Mouse (Mus musculus) heart, embryonic 14.5 days (tissue): ENCODE measurements at regions not wholly inside any gene's neighbourhood (a gene's known extent, or its start where the extent isn't known, plus 50 kb on each side); places are given as distances from the start of the nearest gene placed in this dataset.

Experiments used
- ATAC-seq: fragments of 200-750 bp; cut with Nextera tagmentation; 2 replicates; pipeline ENCODE4 v1.8.0; 2017; ENCODE audit warnings: low read depth, moderate TSS enrichment; ENCODE audit not compliant: insufficient number of reproducible peaks, insufficient read depth, low FRiP score
- H3K27ac ChIP-seq, 2 experiments: fragments of 200-500 bp in 1 of 2; fragments of 300-500 bp in 1 of 2; sonication (generic) in 1 of 2; replicated peaks in 1 of 2; 2 replicates each; pipeline ENCODE4 v1.5.1; 2012 to 2014; ENCODE audit warnings: low read depth in 2 of 2, low read length in 2 of 2, control low read depth in 1 of 2, mild to moderate bottlenecking in 1 of 2, mixed read lengths in 1 of 2; ENCODE audit not compliant: control insufficient read depth in 1 of 2, insufficient read depth in 1 of 2
- H3K27me3 ChIP-seq: fragments of 300-500 bp; sonication (generic); 2 replicates; pipeline ENCODE4 v1.6.1; 2014; ENCODE audit warnings: mild to moderate bottlenecking, low read length, control low read depth; ENCODE audit not compliant: control insufficient read depth, insufficient read depth
- H3K36me3 ChIP-seq: fragments of 300-500 bp; sonication (generic); 2 replicates; pipeline ENCODE4 v1.6.1; 2014; ENCODE audit warnings: mild to moderate bottlenecking, control low read depth, low read length, mixed read lengths; ENCODE audit not compliant: control insufficient read depth, insufficient read depth
- H3K4me1 ChIP-seq, 2 experiments: fragments of 200-500 bp in 1 of 2; fragments of 300-500 bp in 1 of 2; sonication (generic) in 1 of 2; 2 replicates each; pipeline ENCODE4 v1.6.1; 2012 to 2014; ENCODE audit warnings: low read length in 2 of 2, control low read depth in 1 of 2, mixed read lengths in 1 of 2; ENCODE audit not compliant: control insufficient read depth in 2 of 2, insufficient read depth in 2 of 2
- H3K4me2 ChIP-seq: fragments of 300-500 bp; sonication (generic); 2 replicates; pipeline ENCODE4 v1.6.1; 2014; ENCODE audit warnings: mild to moderate bottlenecking, low read length
- H3K4me3 ChIP-seq, 2 experiments: fragments of 200-500 bp in 1 of 2; fragments of 300-500 bp in 1 of 2; sonication (generic) in 1 of 2; 2 replicates each; pipeline ENCODE4 v1.5.1; 2012 to 2014; ENCODE audit warnings: low read length in 2 of 2, mild to moderate bottlenecking in 2 of 2, control low read depth in 1 of 2, low read depth in 1 of 2, moderate library complexity in 1 of 2; ENCODE audit not compliant: control insufficient read depth in 1 of 2, insufficient read depth in 1 of 2
- H3K9ac ChIP-seq: fragments of 300-500 bp; sonication (generic); 2 replicates; pipeline ENCODE4 v1.6.1; 2014; ENCODE audit warnings: mild to moderate bottlenecking, low read length
- H3K9me3 ChIP-seq: fragments of 300-500 bp; sonication (generic); 2 replicates; pipeline ENCODE4 v1.6.1; 2016; ENCODE audit warnings: low read length, control low read depth; ENCODE audit not compliant: control insufficient read depth
- WGBS: fragments of 180-500 bp; shearing (Covaris S2); extraction: QIAGEN DNeasy Blood & Tissue Kit; methylation state at CpG from one replicate; pipeline ENCODE4 v1.1.7; 2014; 5-methylcytosine and 5-hydroxymethylcytosine counted together

- Histone ChIP-seq H3K9ac (no peak overlapping the region), H3K4me1 (no peaks in the 10 kb centered on the region), H3K36me3 (no peaks in the 10 kb centered on the region), H3K27ac (no peak overlapping the region), H3K4me2 (no peak overlapping the region), H3K9me3 (no peaks in the 10 kb centered on the region), H3K27me3 (no peaks in the 10 kb centered on the region), H3K4me3 (no peak overlapping the region)
- no peak for ATAC-seq
- WGBS, result 84% methylated on average over 8 of the region's 8 CpGs
Observed at GRCm38 (mm10) chr16:30759503-30759902, 160.0 kb downstream of the Fam43a start.

GRCm38 (mm10) chr16:30761201-30761710, 161.7 kb downstream of the Fam43a start:
- 62% methylated on average over 8 of the region's 8 CpGs for WGBS
- ATAC-seq, result no peak
- H3K9me3 ChIP-seq, result no peaks in the 10 kb centered on the region

GRCm38 (mm10) chr16:30762898-30763595, 163.5 kb downstream of the Fam43a start:
- H3K9ac ChIP-seq, result no peak overlapping the region
- no peaks in the 10 kb centered on the region for H3K27me3 ChIP-seq
- no peak overlapping the region for H3K27ac ChIP-seq
- no peaks in the 10 kb centered on the region for H3K36me3 ChIP-seq
- ATAC-seq, result no peak
- H3K9me3 ChIP-seq, result no peaks in the 10 kb centered on the region
- WGBS, result 72% methylated on average over 14 of the region's 14 CpGs
- H3K4me3 ChIP-seq, result no peak overlapping the region
- no peak overlapping the region for H3K4me2 ChIP-seq
- H3K4me1 ChIP-seq, result no peaks in the 10 kb centered on the region

More at GRCm38 (mm10) chr16:30761201-30761710, 161.7 kb downstream of the Fam43a start:
- Histone ChIP-seq H3K27ac (no peak overlapping the region), H3K4me3 (no peak overlapping the region), H3K4me1 (no peaks in the 10 kb centered on the region), H3K9ac (no peak overlapping the region), H3K36me3 (no peaks in the 10 kb centered on the region), H3K4me2 (no peak overlapping the region), H3K27me3 (no peaks in the 10 kb centered on the region)

- no peak for ATAC-seq
- no peaks in the 10 kb centered on the region for H3K36me3 ChIP-seq
- no peak overlapping the region for H3K27ac ChIP-seq
- no peaks in the 10 kb centered on the region for H3K9me3 ChIP-seq
- no peak overlapping the region for H3K4me2 ChIP-seq
- no peaks in the 10 kb centered on the region for H3K27me3 ChIP-seq
- no peak overlapping the region for H3K9ac ChIP-seq
- H3K4me1 ChIP-seq, result peaks cover 8 to 14% of the 10 kb centered on the region in 2 experiments
- WGBS, result 81% methylated on average over 4 of the region's 4 CpGs
- H3K4me3 ChIP-seq, result no peak overlapping the region
Observed at GRCm38 (mm10) chr16:30765591-30765990, 166.1 kb downstream of the Fam43a start.

GRCm38 (mm10) chr16:30769007-30769442, 169.5 kb downstream of the Fam43a start:
- no peaks in the 10 kb centered on the region for H3K9me3 ChIP-seq
- H3K27ac ChIP-seq, result peak overlapping the region; percentile 0 to 20; a peak in 3 of 4 replicates
- H3K27me3 ChIP-seq, result no peaks in the 10 kb centered on the region
- no peak for ATAC-seq
- peak overlapping the region; percentile 24 for H3K4me2 ChIP-seq
- WGBS, result 6% methylated on average over 5 of the region's 5 CpGs
- no peaks in the 10 kb centered on the region for H3K36me3 ChIP-seq
- H3K9ac ChIP-seq, result no peak overlapping the region
- H3K4me1 ChIP-seq, result peaks cover 8 to 19% of the 10 kb centered on the region in 2 experiments
- no peak overlapping the region for H3K4me3 ChIP-seq

GRCm38 (mm10) chr16:30769467-30769866, 169.9 kb downstream of the Fam43a start:
- Histone ChIP-seq H3K4me3 (no peak overlapping the region), H3K9ac (no peak overlapping the region), H3K9me3 (no peaks in the 10 kb centered on the region), H3K27me3 (no peaks in the 10 kb centered on the region), H3K4me2 (peak overlapping the region; percentile 24), H3K27ac (peak overlapping the region; percentile 0 to 20; a peak in 3 of 4 replicates), H3K36me3 (no peaks in the 10 kb centered on the region), H3K4me1 (peaks cover 8 to 19% of the 10 kb centered on the region in 2 experiments)
- ATAC-seq, result no peak
- WGBS, result 5% methylated on average over 11 of the region's 11 CpGs

GRCm38 (mm10) chr16:30772802-30773201, 173.3 kb downstream of the Fam43a start:
- H3K27ac ChIP-seq, result no peak overlapping the region
- H3K4me2 ChIP-seq, result no peak overlapping the region
- H3K9ac ChIP-seq, result no peak overlapping the region
- H3K36me3 ChIP-seq, result no peaks in the 10 kb centered on the region
- no peaks in the 10 kb centered on the region for H3K9me3 ChIP-seq
- H3K27me3 ChIP-seq, result no peaks in the 10 kb centered on the region
- 63% methylated on average over 3 of the region's 3 CpGs for WGBS
- peaks cover 22 to 39% of the 10 kb centered on the region in 2 experiments for H3K4me1 ChIP-seq
- ATAC-seq, result no peak
- no peak overlapping the region for H3K4me3 ChIP-seq
